Mouse (Mus musculus) liver, adult 2 months (tissue): ENCODE measurements around the gene Pdlim7. TPM values are rescaled to one million over a fixed set of nuclear protein-coding genes. Genes with fewer than 3 reads are reported as not detected.

ENCODE experiments used
- DNase-seq: peaks from one replicate; pipeline ENCODE4 v3.0.0-alpha.2; 2011; ENCODE audit warnings: low read depth, low spot score; ENCODE audit errors: extremely low read depth
- H3K27ac ChIP-seq: fragments of 200-500 bp; replicated peaks from 2 replicates; pipeline ENCODE4 v1.5.1; 2012; ENCODE audit warnings: low read depth, mild to moderate bottlenecking, control low read depth, inconsistent platforms, low read length; ENCODE audit not compliant: insufficient read depth
- H3K27me3 ChIP-seq: fragments of 200-500 bp; 2 replicates; pipeline ENCODE4 v1.6.1; 2012; ENCODE audit warnings: mild to moderate bottlenecking, moderate library complexity, low read length, inconsistent platforms; ENCODE audit not compliant: control insufficient read depth, insufficient read depth
- H3K36me3 ChIP-seq: fragments of 200-500 bp; 2 replicates; pipeline ENCODE4 v1.6.1; 2012; ENCODE audit warnings: low read length, inconsistent platforms; ENCODE audit not compliant: control insufficient read depth, insufficient read depth
- H3K4me1 ChIP-seq: fragments of 200-500 bp; 2 replicates; pipeline ENCODE4 v1.6.1; 2011; ENCODE audit warnings: low read length; ENCODE audit not compliant: control insufficient read depth, insufficient read depth
- H3K4me3 ChIP-seq: fragments of 200-500 bp; 2 replicates; pipeline ENCODE4 v1.5.1; 2011; ENCODE audit warnings: low read depth, mild to moderate bottlenecking, control low read depth, low read length, moderate library complexity; ENCODE audit not compliant: insufficient read depth
- H3K79me2 ChIP-seq: fragments of 200-500 bp; 2 replicates; pipeline ENCODE4 v1.6.1; 2012; ENCODE audit warnings: inconsistent platforms, mild to moderate bottlenecking, low read length, moderate library complexity; ENCODE audit not compliant: control insufficient read depth, insufficient read depth
- H3K9ac ChIP-seq: fragments of 200-500 bp; 2 replicates; pipeline ENCODE4 v1.6.1; 2012; ENCODE audit warnings: low read depth, mild to moderate bottlenecking, control low read depth, inconsistent platforms, low read length
- CTCF ChIP-seq: fragments of 200-500 bp; IDR thresholded peaks from 2 replicates; pipeline ENCODE4 v1.5.1; 2011; ENCODE audit warnings: low read depth, low read length, control low read depth
- POLR2A ChIP-seq: fragments of 200-500 bp; IDR thresholded peaks from 2 replicates; pipeline ENCODE4 v1.6.1; 2011; ENCODE audit warnings: low read length, control low read depth; ENCODE audit not compliant: insufficient read depth; ENCODE audit errors: extremely low read depth
- WGBS: fragments of 180-500 bp; shearing (Covaris S2); methylation state at CpG from one replicate; pipeline ENCODE4 v1.1.7; 2018; 5-methylcytosine and 5-hydroxymethylcytosine counted together
- polyA plus RNA-seq: library from polyadenylated mRNA; depleted of rRNA; stranded (reverse); fragments of >200 nt; gene quantifications from 2 replicates; pipeline ENCODE4 v1.2.3, GENCODE M21; 2012; rRNA removed
- total RNA-seq: library from RNA; depleted of rRNA; stranded (reverse); fragments of >200 nt; gene quantifications from 2 replicates; pipeline ENCODE4 v1.2.3, GENCODE M21; 2014; rRNA removed

Gene Pdlim7
- total and polyA plus RNA-seq, 2 experiments: 6.4 to 10.2 TPM

- TF ChIP-seq POLR2A: no peak
- no peak for TF ChIP-seq CTCF
- Histone ChIP-seq H3K36me3 (peaks cover 2% of the 10 kb centered on the region; the same call in 1 of the 2 replicates), H3K79me2 (peaks cover 8% of the 10 kb centered on the region; the same call in 1 of the 2 replicates), H3K27me3 (no peaks in the 10 kb centered on the region), H3K4me1 (peaks cover 15% of the 10 kb centered on the region), H3K9ac (no peak overlapping the region), H3K27ac (no peak overlapping the region), H3K4me3 (no peak overlapping the region)
- DNase-seq: no peak
- 89% methylated on average over 5 of the region's 5 CpGs for WGBS
Measured at GRCm38 (mm10) chr13:55448131-55448530, 65.3 kb downstream of the Pdlim7 start.

- no peak overlapping the region for H3K9ac ChIP-seq
- H3K27me3 ChIP-seq: no peaks in the 10 kb centered on the region
- TF ChIP-seq CTCF: no peak
- no peak overlapping the region for H3K27ac ChIP-seq
- no peak overlapping the region for H3K4me3 ChIP-seq
- H3K79me2 ChIP-seq: peaks cover 8% of the 10 kb centered on the region; the same call in 1 of the 2 replicates
- DNase-seq: no peak
- peaks cover 2% of the 10 kb centered on the region; the same call in 1 of the 2 replicates for H3K36me3 ChIP-seq
- WGBS: 58% methylated on average over 3 of the region's 3 CpGs
- H3K4me1 ChIP-seq: peaks cover 15% of the 10 kb centered on the region
Measured at GRCm38 (mm10) chr13:55447543-55447943, 65.9 kb downstream of the Pdlim7 start.

GRCm38 (mm10) chr13:55446483-55447105 lies 66.9 kb downstream of the Pdlim7 start:
- no peaks in the 10 kb centered on the region for H3K27me3 ChIP-seq
- no peak overlapping the region for H3K9ac ChIP-seq
- peaks cover 8% of the 10 kb centered on the region; the same call in 1 of the 2 replicates for H3K79me2 ChIP-seq
- 70% methylated on average over 6 of the region's 6 CpGs for WGBS
- TF ChIP-seq CTCF: no peak
- TF ChIP-seq POLR2A: no peak
- no peak for DNase-seq
- H3K27ac ChIP-seq: no peak overlapping the region
- peaks cover 15% of the 10 kb centered on the region for H3K4me1 ChIP-seq
- no peaks in the 10 kb centered on the region for H3K36me3 ChIP-seq
- no peak overlapping the region for H3K4me3 ChIP-seq

Other genes with a start within 250 kb of the Pdlim7 start
- gene Prelid1, start 193.2 kb downstream of the Pdlim7 start, total RNA-seq: 96.3 and 115 TPM in 2 replicates
- gene Prelid1, start 193.2 kb downstream of the Pdlim7 start, polyA plus RNA-seq: 378 and 383 TPM in 2 replicates
- 32.7 and 33.6 TPM in 2 replicates for gene Rab24, start 191.7 kb downstream of the Pdlim7 start, total RNA-seq
- gene Rab24, start 191.7 kb downstream of the Pdlim7 start, polyA plus RNA-seq: 50.2 and 56.0 TPM in 2 replicates
- 0.13 TPM in 1 of 2 replicates, not detected in the other for gene Mxd3, start 183.9 kb downstream of the Pdlim7 start, total RNA-seq
- 0.21 and 0.27 TPM in 2 replicates for gene Mxd3, start 183.9 kb downstream of the Pdlim7 start, polyA plus RNA-seq
- 112 and 127 TPM in 2 replicates for gene Lman2, start 150.9 kb downstream of the Pdlim7 start, total RNA-seq
- 136 and 143 TPM in 2 replicates for gene Lman2, start 150.9 kb downstream of the Pdlim7 start, polyA plus RNA-seq
- 0.28 and 0.34 TPM in 2 replicates for gene Rgs14, start 143.9 kb downstream of the Pdlim7 start, total RNA-seq
- 0.45 and 0.70 TPM in 2 replicates for gene Rgs14, start 143.9 kb downstream of the Pdlim7 start, polyA plus RNA-seq
- gene Slc34a1, start 115.5 kb downstream of the Pdlim7 start, total RNA-seq: 0.13 TPM in 1 of 2 replicates, not detected in the other
- 0.04 and 0.11 TPM in 2 replicates for gene Slc34a1, start 115.5 kb downstream of the Pdlim7 start, polyA plus RNA-seq
- not detected in 2 replicates for gene Pfn3, start 98.4 kb downstream of the Pdlim7 start, total RNA-seq
- gene Pfn3, start 98.4 kb downstream of the Pdlim7 start, polyA plus RNA-seq: not detected in 2 replicates
- 391 and 453 TPM in 2 replicates for gene F12, start 86.9 kb downstream of the Pdlim7 start, total RNA-seq
- 621 and 798 TPM in 2 replicates for gene F12, start 86.9 kb downstream of the Pdlim7 start, polyA plus RNA-seq
- 8.8 and 13.6 TPM in 2 replicates for gene Grk6, start 68.6 kb downstream of the Pdlim7 start, total RNA-seq
- gene Grk6, start 68.6 kb downstream of the Pdlim7 start, polyA plus RNA-seq: 12.4 and 14.3 TPM in 2 replicates
- gene Prr7, start 49.4 kb downstream of the Pdlim7 start, total RNA-seq: not detected in 2 replicates
- gene Prr7, start 49.4 kb downstream of the Pdlim7 start, polyA plus RNA-seq: 0.31 and 0.44 TPM in 2 replicates
- 0.65 and 0.81 TPM in 2 replicates for gene Dbn1, start 25.6 kb downstream of the Pdlim7 start, total RNA-seq
- 2.1 and 2.3 TPM in 2 replicates for gene Dbn1, start 25.6 kb downstream of the Pdlim7 start, polyA plus RNA-seq
- 0.46 and 0.94 TPM in 2 replicates for gene Dok3, start 15.6 kb upstream of the Pdlim7 start, total RNA-seq
- 2.5 and 5.2 TPM in 2 replicates for gene Dok3, start 15.6 kb upstream of the Pdlim7 start, polyA plus RNA-seq
- 30.1 and 35.4 TPM in 2 replicates for gene Ddx41, start 23.0 kb upstream of the Pdlim7 start, total RNA-seq
- gene Ddx41, start 23.0 kb upstream of the Pdlim7 start, polyA plus RNA-seq: 38.8 and 39.9 TPM in 2 replicates
- gene Fam193b, start 57.4 kb upstream of the Pdlim7 start, total RNA-seq: 11.1 and 11.7 TPM in 2 replicates
- gene Fam193b, start 57.4 kb upstream of the Pdlim7 start, polyA plus RNA-seq: 39.9 and 67.8 TPM in 2 replicates
- 45.2 and 45.5 TPM in 2 replicates for gene Tmed9, start 60.1 kb upstream of the Pdlim7 start, total RNA-seq
- gene Tmed9, start 60.1 kb upstream of the Pdlim7 start, polyA plus RNA-seq: 45.5 and 62.2 TPM in 2 replicates
- gene B4galt7, start 86.2 kb upstream of the Pdlim7 start, total RNA-seq: 7.9 and 9.2 TPM in 2 replicates
- 12.3 and 14.8 TPM in 2 replicates for gene B4galt7, start 86.2 kb upstream of the Pdlim7 start, polyA plus RNA-seq
- gene Caml, start 109.3 kb upstream of the Pdlim7 start, total RNA-seq: 27.1 and 33.4 TPM in 2 replicates
- 13.4 and 14.6 TPM in 2 replicates for gene Caml, start 109.3 kb upstream of the Pdlim7 start, polyA plus RNA-seq
- gene Ddx46, start 121.4 kb upstream of the Pdlim7 start, total RNA-seq: 14.6 and 18.6 TPM in 2 replicates
- 5.5 and 6.8 TPM in 2 replicates for gene Ddx46, start 121.4 kb upstream of the Pdlim7 start, polyA plus RNA-seq
- 17.1 and 23.0 TPM in 2 replicates for gene B230219D22Rik, start 179.4 kb upstream of the Pdlim7 start, total RNA-seq
- gene B230219D22Rik, start 179.4 kb upstream of the Pdlim7 start, polyA plus RNA-seq: 12.3 and 12.9 TPM in 2 replicates
- gene Txndc15, start 201.0 kb upstream of the Pdlim7 start, total RNA-seq: 99.1 and 101 TPM in 2 replicates
- 74.1 and 77.6 TPM in 2 replicates for gene Txndc15, start 201.0 kb upstream of the Pdlim7 start, polyA plus RNA-seq
- 36.0 and 40.7 TPM in 2 replicates for gene Pcbd2, start 213.7 kb upstream of the Pdlim7 start, total RNA-seq
- 32.7 and 44.9 TPM in 2 replicates for gene Pcbd2, start 213.7 kb upstream of the Pdlim7 start, polyA plus RNA-seq